Mouse (Mus musculus) lung, postnatal 36 days (tissue): ENCODE measurements around the gene Rasl11b.

Source experiments
- DNase-seq: peaks from one replicate; pipeline ENCODE4 v3.0.0; 2022; ENCODE audit warnings: mixed read lengths

Rasl11b gene

GRCm38 (mm10) chr5:74214501-74215110, 19.5 kb downstream of the Rasl11b start:
- no peak for DNase-seq

DNA sequence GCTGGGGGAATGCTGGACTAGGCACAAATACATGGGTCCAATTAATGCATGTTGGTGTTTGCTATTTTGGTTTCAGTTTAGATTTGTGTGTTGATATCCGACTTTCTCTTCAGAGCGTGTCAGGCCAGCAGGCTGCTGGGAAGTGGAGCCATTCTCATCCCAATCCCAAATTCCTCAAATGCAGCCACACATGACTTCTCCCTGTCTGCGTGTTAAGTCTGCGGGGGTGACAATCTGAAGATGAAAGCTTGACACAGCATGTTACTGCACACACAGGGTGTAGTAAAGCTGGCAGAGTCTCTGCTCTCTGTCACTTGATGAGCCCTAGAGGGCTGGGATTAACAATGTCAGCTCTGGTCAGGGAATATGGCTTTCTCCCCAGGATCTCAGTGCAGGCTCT, 20.0 kb downstream of the Rasl11b start:
- DNase-seq: no peak

DNA sequence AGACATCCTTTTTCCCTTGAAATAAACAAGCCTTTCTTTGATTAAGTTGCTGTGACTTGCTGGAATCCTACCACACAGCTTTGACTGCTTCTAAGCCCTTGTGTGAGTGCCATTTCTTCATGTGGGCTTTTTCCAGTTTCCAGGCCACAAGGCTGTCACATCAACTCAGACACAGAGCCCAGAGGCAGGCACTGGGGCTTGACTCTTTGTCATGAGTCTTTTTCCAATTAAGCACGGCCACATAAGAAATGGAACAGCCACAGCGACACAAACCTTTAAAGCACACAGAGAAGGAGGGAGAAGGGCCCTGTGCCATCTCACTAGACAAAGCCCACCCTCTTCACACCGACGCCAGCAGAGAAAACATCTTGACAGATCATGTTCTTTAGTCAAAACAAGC, 23.4 kb downstream of the Rasl11b start:
- no peak for DNase-seq

GRCm38 (mm10) chr5:74222626-74223025, 27.5 kb downstream of the Rasl11b start:
- peak; percentile 34 for DNase-seq

DNA sequence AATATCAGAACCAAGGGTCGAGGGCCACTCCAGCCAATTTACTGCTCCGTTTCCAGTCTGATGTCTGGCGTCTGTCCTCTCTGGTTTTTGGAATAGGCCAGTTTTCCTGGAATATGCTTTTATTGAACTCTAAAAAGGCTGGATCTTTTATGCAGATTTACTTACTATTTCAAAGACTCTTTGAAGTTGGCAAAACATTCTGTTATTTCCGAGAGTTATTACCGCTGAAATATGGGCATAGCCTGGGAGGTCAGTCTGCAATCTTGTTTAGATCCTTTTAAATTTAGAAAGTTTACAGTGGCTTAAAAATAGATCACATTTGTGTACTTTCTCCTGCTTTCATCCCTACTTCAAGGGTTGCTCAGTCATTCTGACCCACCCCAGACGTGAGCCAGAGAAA, 29.4 kb downstream of the Rasl11b start:
- no peak for DNase-seq

DNA sequence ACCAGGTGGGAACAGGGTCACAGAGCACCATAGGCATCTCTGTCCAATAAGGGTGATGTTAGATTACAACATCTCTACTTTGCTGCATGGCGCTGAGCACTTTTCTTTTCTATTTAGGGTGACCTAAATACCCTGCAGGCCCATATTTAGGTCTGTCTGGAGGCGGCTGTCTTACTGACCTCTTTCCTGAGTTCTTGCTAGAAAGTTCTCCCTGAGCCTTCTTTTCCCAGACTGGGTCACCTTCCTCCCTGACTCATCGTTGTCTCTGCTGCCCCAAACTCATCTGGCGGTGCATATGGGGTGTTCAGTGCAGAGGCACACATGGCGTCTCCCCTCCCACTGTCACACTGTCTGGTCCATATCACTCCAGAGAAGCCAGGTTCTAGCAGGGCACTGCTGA, 31.1 kb downstream of the Rasl11b start:
- DNase-seq: no peak

GRCm38 (mm10) chr5:74227352-74227751, 32.3 kb downstream of the Rasl11b start:
- no peak for DNase-seq

GRCm38 (mm10) chr5:74228938-74229337, 33.9 kb downstream of the Rasl11b start:
- no peak for DNase-seq

GRCm38 (mm10) chr5:74229775-74230413, 34.8 kb downstream of the Rasl11b start:
- no peak for DNase-seq

DNA sequence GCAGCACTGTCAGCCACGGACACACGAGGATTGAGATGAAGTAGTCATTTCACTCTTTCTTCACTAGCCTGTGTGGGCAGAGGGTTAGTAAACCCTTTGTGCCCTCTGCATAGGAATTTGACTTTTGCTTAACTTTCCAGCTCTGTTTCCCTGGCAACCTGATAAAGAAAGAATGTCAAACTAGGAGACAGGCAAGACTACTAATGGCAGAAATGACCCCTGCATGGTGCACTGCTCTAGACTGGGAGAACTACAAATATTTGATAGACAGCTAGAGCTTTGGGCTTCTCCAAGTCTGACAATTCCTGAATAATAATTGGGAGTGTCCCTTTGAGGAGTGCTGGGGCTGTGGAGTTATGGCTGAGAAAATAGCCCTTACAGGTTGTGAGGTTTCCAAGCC, 35.4 kb downstream of the Rasl11b start:
- DNase-seq: no peak

GRCm38 (mm10) chr5:74233808-74234207, 38.7 kb downstream of the Rasl11b start:
- DNase-seq: no peak

GRCm38 (mm10) chr5:74239369-74239768, 44.3 kb downstream of the Rasl11b start:
- no peak for DNase-seq

DNA sequence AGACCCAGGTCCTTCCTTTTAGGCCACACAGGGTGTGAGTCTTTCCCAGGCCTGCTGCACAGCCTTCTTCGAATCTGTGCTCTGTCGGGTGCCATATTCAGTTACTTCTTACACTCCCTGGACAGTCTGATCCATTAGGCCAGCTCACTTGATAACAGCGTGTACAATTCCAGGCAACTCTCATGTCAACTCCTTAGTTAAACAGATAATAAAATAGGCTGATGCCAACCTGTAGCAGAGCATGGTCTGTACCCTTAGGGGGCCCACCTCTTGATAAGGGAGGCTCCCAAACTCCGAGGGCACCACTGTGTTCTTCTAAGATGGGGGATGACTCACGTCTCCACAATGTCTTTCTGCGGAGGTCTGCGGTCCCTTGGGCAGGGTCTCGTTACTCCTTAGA, 45.2 kb downstream of the Rasl11b start:
- DNase-seq: no peak

GRCm38 (mm10) chr5:74240926-74241680, 46.0 kb downstream of the Rasl11b start:
- peak; percentile 63 for DNase-seq

DNA sequence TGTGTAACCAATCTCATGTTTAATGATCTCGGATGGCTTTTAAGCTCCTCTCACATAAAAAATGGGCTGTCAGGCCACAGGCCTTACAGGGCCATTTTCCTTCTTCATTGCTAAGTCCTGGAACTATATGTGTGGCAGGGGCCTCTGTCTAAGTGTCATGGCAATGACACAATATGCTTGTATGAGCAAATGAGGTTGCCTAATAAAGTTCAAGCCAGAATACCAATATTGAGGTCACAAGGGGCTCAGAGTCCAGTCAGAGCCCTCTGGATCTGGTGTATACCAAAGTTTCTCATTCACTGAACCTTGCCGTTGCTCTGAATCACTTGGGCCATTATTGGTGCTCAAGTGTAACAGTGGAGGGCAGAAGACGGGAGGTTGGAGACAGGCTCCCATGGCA, 47.6 kb downstream of the Rasl11b start:
- DNase-seq: no peak

DNA sequence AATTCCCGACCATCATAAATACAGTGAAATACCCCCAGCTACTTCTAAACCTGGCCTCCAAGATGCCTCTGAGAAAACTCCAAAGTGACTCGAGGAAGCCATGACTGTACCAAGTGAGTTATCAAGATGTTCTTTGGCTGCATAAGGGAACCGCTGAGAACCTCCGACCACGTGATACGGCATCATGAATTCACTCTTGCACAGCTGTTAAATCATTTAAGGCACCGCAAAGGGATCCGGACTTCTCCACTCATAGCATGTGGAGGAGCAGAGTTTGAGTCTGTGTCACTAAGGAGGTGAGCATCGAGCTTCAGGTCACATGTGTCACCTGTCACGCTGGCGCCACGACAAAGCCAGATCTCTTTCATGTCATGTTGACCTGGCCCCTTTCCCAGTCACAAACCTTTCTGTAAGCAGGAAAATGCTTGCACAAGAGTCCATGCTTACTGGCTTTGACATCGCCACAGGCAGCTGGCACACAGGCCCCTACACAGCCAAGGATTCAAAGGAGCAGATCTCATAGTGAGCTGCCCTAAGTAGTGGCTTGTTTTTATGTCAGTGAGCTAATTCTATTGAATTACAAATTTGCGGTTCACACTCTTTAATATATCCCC, 49.4 kb downstream of the Rasl11b start:
- DNase-seq: peak; percentile 45

GRCm38 (mm10) chr5:74245641-74246145, 50.6 kb downstream of the Rasl11b start:
- DNase-seq: no peak

DNA sequence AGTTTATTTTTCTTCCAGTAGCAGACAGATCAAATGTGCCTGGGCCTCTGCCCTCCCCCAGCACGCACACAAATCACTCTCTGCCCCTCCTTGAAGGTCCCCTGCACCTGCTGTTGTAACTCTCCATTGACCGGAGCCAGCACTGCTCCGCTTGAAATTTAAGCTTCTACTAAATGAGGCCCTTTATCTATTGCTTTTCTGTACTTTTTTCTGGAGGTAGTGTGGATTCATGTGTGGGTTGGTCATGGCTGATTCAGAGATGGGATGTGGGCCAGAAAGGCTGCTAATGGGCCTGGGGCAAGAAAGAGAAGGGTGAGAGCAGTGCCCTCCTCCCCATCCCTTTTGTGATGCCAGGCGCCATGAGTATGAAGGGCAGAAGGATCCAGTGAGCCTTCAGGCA, 51.4 kb downstream of the Rasl11b start:
- DNase-seq: no peak

GRCm38 (mm10) chr5:74246971-74247370, 51.9 kb downstream of the Rasl11b start:
- DNase-seq: no peak
